Mouse (Mus musculus) ES-E14 (cell line): ENCODE data around the gene B4galt2. TPM values are rescaled to one million over a fixed set of nuclear protein-coding genes. Genes with fewer than 3 reads are reported as not detected.

Experiments used
- DNase-seq: peaks from one replicate; pipeline ENCODE4 v3.0.0-alpha.2; 2013; ENCODE audit warnings: low read depth, low spot score
- H3K27ac ChIP-seq: 2 replicates; pipeline ENCODE4 v1.5.1; 2012; ENCODE audit warnings: low read depth, mild to moderate bottlenecking, low read length, moderate library complexity, mixed read lengths; ENCODE audit not compliant: poor library complexity, insufficient read depth, severe bottlenecking
- H3K36me3 ChIP-seq: 2 replicates; pipeline ENCODE4 v1.6.1; 2012; ENCODE audit warnings: mild to moderate bottlenecking, low read length, moderate library complexity, mixed read lengths; ENCODE audit not compliant: control insufficient read depth, poor library complexity, insufficient read depth, severe bottlenecking
- H3K4me1 ChIP-seq, 2 experiments: fragments of 150-350 bp in 1 of 2; sonication (generic) in 1 of 2; 2 replicates each; pipeline ENCODE4 v1.6.1; 2012; ENCODE audit warnings: low read length in 2 of 2, mild to moderate bottlenecking in 1 of 2, mixed read lengths in 1 of 2; ENCODE audit not compliant: control insufficient read depth in 2 of 2, insufficient read depth in 2 of 2, poor library complexity in 1 of 2
- H3K4me3 ChIP-seq, 2 experiments: fragments of 150-350 bp in 1 of 2; sonication (generic) in 1 of 2; 2 replicates each; pipeline ENCODE4 v1.5.1; 2012; ENCODE audit warnings: low read length in 2 of 2, low read depth in 1 of 2, mild to moderate bottlenecking in 1 of 2, mixed read lengths in 1 of 2; ENCODE audit not compliant: insufficient read depth in 1 of 2, poor library complexity in 1 of 2, severe bottlenecking in 1 of 2
- H3K9ac ChIP-seq: 2 replicates; pipeline ENCODE4 v1.6.1; 2012; ENCODE audit warnings: low read depth, mild to moderate bottlenecking, low read length, mixed read lengths; ENCODE audit not compliant: poor library complexity, insufficient read depth, severe bottlenecking
- H3K9me3 ChIP-seq: fragments of 150-350 bp; sonication (generic); 2 replicates; pipeline ENCODE4 v1.6.1; 2012; ENCODE audit warnings: low read depth, mild to moderate bottlenecking, low read length; ENCODE audit not compliant: control insufficient read depth, insufficient read depth
- CHD2 ChIP-seq: IDR thresholded peaks from 2 replicates; pipeline ENCODE4 v1.6.1; 2014; ENCODE audit warnings: mild to moderate bottlenecking, low read depth, low read length, inconsistent platforms
- HCFC1 ChIP-seq: IDR thresholded peaks from 2 replicates; pipeline ENCODE4 v1.6.1; 2012; ENCODE audit warnings: low read length, inconsistent platforms, borderline replicate concordance; ENCODE audit not compliant: insufficient read depth
- MAFK ChIP-seq: IDR thresholded peaks from 2 replicates; pipeline ENCODE4 v1.6.1; 2014; ENCODE audit warnings: mild to moderate bottlenecking, low read depth, low read length, inconsistent platforms; ENCODE audit not compliant: insufficient read depth
- ZC3H11A ChIP-seq: IDR thresholded peaks from 2 replicates; pipeline ENCODE4 v1.6.1; 2012; ENCODE audit warnings: low read depth, mild to moderate bottlenecking, inconsistent platforms, low read length, borderline replicate concordance
- ZNF384 ChIP-seq: IDR thresholded peaks from 2 replicates; pipeline ENCODE4 v1.6.1; 2012; ENCODE audit warnings: low read depth, low read length, inconsistent platforms
- in situ Hi-C, 2 experiments: fragments of 600-800 bp; cut with MboI; formaldehyde crosslinking; loops; one replicate each; pipeline ENCODE4 v1.15.1; 2025; ENCODE audit warnings: low sequenced_read_pairs in 2 of 2, inconsistent platforms in 1 of 2; ENCODE audit not compliant: unreplicated experiment in 2 of 2
- total RNA-seq: library from RNA; depleted of rRNA; stranded (reverse); fragments of 300-350 nt; gene quantifications from 2 replicates; pipeline ENCODE4 v1.2.3, GENCODE M21; 2012; rRNA removed

Gene B4galt2
- 11.1 and 11.2 TPM in 2 replicates for total RNA-seq

DNA sequence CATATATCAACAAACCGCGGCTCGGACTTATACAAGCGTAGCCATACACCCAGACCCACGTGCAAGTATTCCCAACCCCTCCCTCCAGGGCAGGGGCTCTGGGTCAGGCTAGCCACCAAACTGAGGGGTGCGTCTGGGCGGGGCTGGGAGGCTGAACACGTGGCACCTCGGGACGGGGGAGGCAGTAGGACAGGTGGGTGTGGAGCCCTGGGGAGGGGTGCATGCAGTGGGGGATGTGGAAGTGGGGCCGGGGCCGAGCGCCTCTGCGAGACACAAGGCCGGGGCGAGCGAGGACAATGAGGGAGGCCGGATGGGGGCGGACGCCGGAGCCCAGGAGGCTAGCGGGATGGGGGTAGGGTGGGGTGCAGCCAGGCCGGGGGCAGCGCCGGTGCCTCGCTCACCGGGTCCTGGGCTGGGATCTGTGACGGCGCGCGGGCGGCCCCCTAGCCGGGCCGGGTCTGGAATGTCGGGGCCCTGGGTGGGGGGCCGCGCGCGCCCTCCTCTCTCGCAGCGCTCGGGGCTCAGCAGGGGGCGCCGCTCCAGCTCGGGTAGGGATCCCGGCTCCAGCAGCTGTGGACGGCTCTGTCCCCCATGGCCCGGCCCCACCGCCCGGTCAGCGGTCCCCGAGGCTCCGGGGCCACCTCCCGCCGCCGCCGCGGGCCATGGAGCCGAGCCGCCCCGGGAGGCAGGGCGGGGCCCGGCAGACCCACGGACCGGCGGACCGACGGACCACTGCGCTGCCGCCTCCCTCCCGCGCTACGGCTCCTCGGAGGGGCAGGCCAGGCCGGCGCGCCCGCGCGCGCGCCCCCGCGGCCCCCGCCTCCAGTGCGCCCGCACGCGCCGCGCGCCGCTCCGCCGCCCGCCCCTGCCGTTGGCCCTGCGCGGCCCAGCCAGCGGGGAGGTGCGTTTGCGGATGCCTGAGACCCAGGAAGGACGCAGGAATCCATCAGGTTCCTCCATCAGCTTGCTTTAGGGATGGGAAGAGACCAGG is at the start of gene B4galt2:
B4galt2 (minus strand) TSS at position 787 of the 991 bp plus-strand sequence.
- in situ Hi-C loops, result no loop called here
- peaks cover 22% of the 10 kb centered on the region for H3K36me3 ChIP-seq
- peak within 1 kb of the TSS; percentile 76 to 91 for H3K4me3 ChIP-seq
- peak within 1 kb of the TSS; percentile 86 for H3K9ac ChIP-seq
- no peak for DNase-seq
- H3K4me1 ChIP-seq, result peaks cover 0 to 16% of the 10 kb centered on the region in 2 experiments; a peak in 1 of 4 replicates
- no peak for TF ChIP-seq CHD2
- no peak for TF ChIP-seq HCFC1
- TF ChIP-seq MAFK, result no peak
- no peak for TF ChIP-seq ZC3H11A
- TF ChIP-seq ZNF384, result no peak
- no peaks in the 10 kb centered on the region for H3K9me3 ChIP-seq
- H3K27ac ChIP-seq, result no peak within 1 kb of the TSS

DNA sequence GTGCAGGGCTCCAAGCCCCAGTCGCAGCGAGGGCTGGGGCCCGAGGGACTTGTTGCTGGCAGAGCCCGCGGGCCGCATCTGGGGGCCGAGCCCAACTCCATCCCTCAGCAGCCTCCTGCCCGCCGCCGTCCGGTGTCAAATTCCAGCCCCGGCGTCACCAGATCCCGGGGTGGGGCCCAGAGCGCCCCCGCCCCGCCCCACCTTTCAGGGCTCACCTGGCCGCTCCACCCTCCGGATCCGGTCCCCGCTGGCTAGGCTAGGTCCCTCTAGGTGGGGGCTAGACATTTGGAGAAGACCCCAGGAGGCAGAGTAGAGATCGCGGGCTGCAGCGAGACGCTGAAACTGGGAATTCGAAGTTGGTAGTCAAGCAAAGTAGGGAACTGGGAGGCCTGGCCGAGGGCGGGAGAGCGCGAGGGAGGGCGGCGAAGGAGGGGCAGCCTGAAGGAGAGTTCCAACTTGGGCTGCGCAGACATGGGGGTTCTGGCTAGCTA is 46.1 kb upstream of the B4galt2 start, which contains the start of gene Artn:
Artn (minus strand) TSS at position 373 of the 491 bp plus-strand sequence.
- Histone ChIP-seq H3K9me3 (no peaks in the 10 kb centered on the region), H3K36me3 (peaks cover 9% of the 10 kb centered on the region; the same call in 1 of the 2 replicates), H3K27ac (no peak within 1 kb of the TSS; the same call in 1 of the 2 replicates), H3K4me1 (peaks cover 0 to 2% of the 10 kb centered on the region in 2 experiments; a peak in 1 of 4 replicates), H3K9ac (peak within 1 kb of the TSS; percentile 78), H3K4me3 (peak within 1 kb of the TSS; percentile 72 to 75)
- TF ChIP-seq CHD2 (no peak), ZNF384 (no peak), ZC3H11A (no peak), MAFK (no peak), HCFC1 (no peak)
- in situ Hi-C loops, result no loop called here
- DNase-seq, result no peak

DNA sequence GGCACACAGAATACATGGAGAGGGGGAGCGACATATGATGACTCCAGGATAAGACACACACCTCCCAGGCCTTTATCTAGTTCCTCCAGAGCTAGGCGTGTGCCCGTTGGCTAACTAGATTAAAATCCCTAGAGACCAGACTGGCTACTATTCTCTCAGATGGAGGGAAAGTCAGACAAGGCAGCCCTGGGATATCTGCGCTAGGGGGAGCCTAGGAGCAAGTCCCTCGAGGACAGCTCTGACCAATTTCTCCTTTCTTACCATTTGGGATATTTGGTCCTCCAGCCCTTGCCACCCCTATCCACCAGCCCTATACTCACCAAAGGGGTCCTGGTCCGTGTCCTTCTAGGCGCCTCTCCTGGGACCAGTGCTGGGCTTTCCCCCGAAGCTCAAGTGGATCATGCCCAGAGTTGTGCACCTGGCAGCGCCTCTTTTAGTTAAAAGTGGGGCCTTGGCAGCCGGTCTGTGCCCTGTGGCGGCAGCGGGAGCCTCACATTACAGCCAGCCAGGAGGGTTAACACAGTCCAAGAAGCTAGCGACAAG is 45.5 kb upstream of the B4galt2 start:
- Histone ChIP-seq H3K27ac (no peak overlapping the region), H3K4me1 (peaks cover 0 to 2% of the 10 kb centered on the region in 2 experiments; a peak in 1 of 4 replicates), H3K36me3 (peaks cover 9% of the 10 kb centered on the region; the same call in 1 of the 2 replicates), H3K4me3 (peak overlapping the region; percentile 72 to 75), H3K9me3 (no peaks in the 10 kb centered on the region), H3K9ac (peak overlapping the region; percentile 78)
- in situ Hi-C loops, result no loop called here
- no peak for TF ChIP-seq CHD2
- TF ChIP-seq ZC3H11A, result no peak
- no peak for TF ChIP-seq HCFC1
- TF ChIP-seq ZNF384, result no peak
- no peak for TF ChIP-seq MAFK
- DNase-seq, result no peak

DNA sequence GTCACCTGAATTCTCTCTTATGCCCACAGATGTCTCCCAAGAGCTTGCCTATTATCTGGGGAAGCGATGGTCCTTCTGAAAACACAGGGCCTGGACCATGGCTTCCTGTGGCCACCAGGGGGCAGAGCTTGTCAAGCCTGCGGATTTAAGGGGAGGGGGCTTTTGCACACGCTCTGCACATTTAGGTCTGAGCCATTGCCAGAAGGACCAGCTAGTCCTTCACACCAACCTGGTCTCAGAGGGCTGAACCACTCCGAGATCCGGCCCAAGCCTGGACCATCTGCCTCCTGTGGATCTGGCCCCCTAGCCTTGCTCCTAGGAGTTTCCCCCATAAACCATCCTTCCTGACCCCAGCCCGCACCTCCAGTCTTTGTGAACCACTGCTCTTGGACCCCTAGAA is 44.9 kb upstream of the B4galt2 start:
- peaks cover 8% of the 10 kb centered on the region; the same call in 1 of the 2 replicates for H3K36me3 ChIP-seq
- no peak for DNase-seq
- no peak overlapping the region for H3K27ac ChIP-seq
- no peak overlapping the region for H3K9ac ChIP-seq
- H3K9me3 ChIP-seq, result no peaks in the 10 kb centered on the region
- H3K4me1 ChIP-seq, result peaks cover 0 to 2% of the 10 kb centered on the region in 2 experiments; a peak in 1 of 4 replicates
- no peak overlapping the region for H3K4me3 ChIP-seq
- in situ Hi-C loops, result no loop called here
- no peak for TF ChIP-seq ZC3H11A
- no peak for TF ChIP-seq HCFC1
